Mouse (Mus musculus) adipose tissue, adult 10 weeks (tissue): ENCODE measurements around the gene Olfr1183. TPM values are rescaled to one million over a fixed set of nuclear protein-coding genes. Genes with fewer than 3 reads are reported as not detected.

ENCODE experiments used
- polyA plus RNA-seq: library from polyadenylated mRNA; stranded (reverse); fragments of 350-450 nt; fragmentation: Illumina TruSeq; extraction: RNeasy Lipid Tissue Mini Kit (QIAGEN cat#74804); gene quantifications from one replicate; pipeline ENCODE4 v1.2.3, GENCODE M21; 2014; ENCODE audit warnings: low read depth, low replicate concordance

The Olfr1183 gene
- not detected for polyA plus RNA-seq

GRCm38 (mm10) chr2:88454567-88454966 lies at the start of gene Olfr1183:
TSS of gene Olfr1183 (plus strand) at chr2:88454867.

GRCm38 (mm10) chr2:88406353-88406752 lies 48.3 kb upstream of the Olfr1183 start, which contains the start of gene Olfr1179:
TSS of gene Olfr1179 (minus strand) at chr2:88406453.

GRCm38 (mm10) chr2:88419051-88419450 lies 35.6 kb upstream of the Olfr1183 start, which contains the start of gene Olfr1180:
TSS of gene Olfr1180 (minus strand) at chr2:88419151.

GRCm38 (mm10) chr2:88426071-88426470 lies 28.6 kb upstream of the Olfr1183 start, which contains the start of gene Olfr1181:
TSS of gene Olfr1181 (minus strand) at chr2:88426171.

GRCm38 (mm10) chr2:88449031-88449430 lies 5.6 kb upstream of the Olfr1183 start, which contains the start of gene Gm13757:
TSS of gene Gm13757 (minus strand) at chr2:88449131.

GRCm38 (mm10) chr2:88483298-88483697 lies 28.6 kb downstream of the Olfr1183 start, which contains the start of gene Olfr1184:
TSS of gene Olfr1184 (plus strand) at chr2:88483598.

GRCm38 (mm10) chr2:88493020-88493419 lies 38.4 kb downstream of the Olfr1183 start, which contains the start of gene Olfr1185-ps1:
TSS of gene Olfr1185-ps1 (plus strand) at chr2:88493320.

GRCm38 (mm10) chr2:88518251-88518650 lies 63.6 kb downstream of the Olfr1183 start, which contains the start of gene Olfr1186:
TSS of gene Olfr1186 (plus strand) at chr2:88518551.

Other genes with a start within 250 kb of the Olfr1183 start
- not detected for gene Olfr1170, start 226.5 kb upstream of the Olfr1183 start, polyA plus RNA-seq
- gene Olfr1173, start 175.0 kb upstream of the Olfr1183 start, polyA plus RNA-seq = not detected
- not detected for gene Olfr1174-ps, start 139.7 kb upstream of the Olfr1183 start, polyA plus RNA-seq
- gene Olfr1175-ps, start 127.7 kb upstream of the Olfr1183 start, polyA plus RNA-seq = not detected
- not detected for gene Olfr1176, start 118.1 kb upstream of the Olfr1183 start, polyA plus RNA-seq
- gene Olfr1177-ps, start 108.4 kb upstream of the Olfr1183 start, polyA plus RNA-seq = not detected
- gene Olfr1178, start 67.8 kb upstream of the Olfr1183 start, polyA plus RNA-seq = not detected
- gene Olfr1179, start 48.4 kb upstream of the Olfr1183 start, polyA plus RNA-seq = not detected
- gene Olfr1180, start 35.7 kb upstream of the Olfr1183 start, polyA plus RNA-seq = not detected
- not detected for gene Olfr1181, start 28.7 kb upstream of the Olfr1183 start, polyA plus RNA-seq
- not detected for gene Gm13757, start 5.7 kb upstream of the Olfr1183 start, polyA plus RNA-seq
- gene Olfr1184, start 28.7 kb downstream of the Olfr1183 start, polyA plus RNA-seq = not detected
- gene Olfr1185-ps1, start 38.5 kb downstream of the Olfr1183 start, polyA plus RNA-seq = not detected
- gene Olfr1186, start 63.7 kb downstream of the Olfr1183 start, polyA plus RNA-seq = not detected
- gene Olfr1188, start 102.1 kb downstream of the Olfr1183 start, polyA plus RNA-seq = not detected
- gene Olfr1189, start 131.6 kb downstream of the Olfr1183 start, polyA plus RNA-seq = not detected
- gene Olfr1191-ps1, start 185.7 kb downstream of the Olfr1183 start, polyA plus RNA-seq = not detected
- not detected for gene Olfr1192-ps1, start 193.6 kb downstream of the Olfr1183 start, polyA plus RNA-seq
- not detected for gene Olfr1193, start 220.8 kb downstream of the Olfr1183 start, polyA plus RNA-seq
- gene Olfr1195, start 234.3 kb downstream of the Olfr1183 start, polyA plus RNA-seq = not detected
- not detected for gene Olfr1196, start 249.7 kb downstream of the Olfr1183 start, polyA plus RNA-seq